Mouse (Mus musculus): ENCODE data around the gene 1700061G19Rik.

DNA sequence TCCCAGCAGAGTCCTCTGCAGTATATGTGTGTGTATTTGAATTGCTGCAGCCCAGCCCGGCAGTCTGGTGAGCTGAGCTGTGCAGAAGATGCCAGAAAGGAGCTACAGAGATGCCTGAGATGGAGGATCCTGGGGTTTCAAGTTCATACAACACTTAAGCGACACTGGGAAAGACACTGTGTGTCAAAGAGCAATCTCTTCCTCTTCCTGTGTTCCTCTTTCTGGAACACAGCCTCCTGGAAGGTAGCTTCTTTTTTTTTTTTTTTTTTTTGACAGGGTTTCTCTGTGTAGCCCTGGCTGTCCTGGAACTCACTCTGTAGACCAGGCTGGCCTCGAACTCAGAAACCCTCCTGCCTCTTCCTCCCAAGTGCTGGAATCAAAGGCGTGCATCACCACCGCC is 26.5 kb upstream of the 1700061G19Rik start:
- TF ChIP-seq POLR2A (IDR thresholded peaks at IDR 0.05; ENCODE audit: low read depth, low read length) (no peak), CTCF (IDR thresholded peaks at IDR 0.05; ENCODE audit: extremely low read depth, insufficient read depth, insufficient read length, insufficient replicate concordance) (no peak)

Measured in spleen, adult 2 months (tissue).